Mouse (Mus musculus): ENCODE measurements at regions not wholly inside any gene's neighbourhood (a gene's known extent, or its start where the extent isn't known, plus 50 kb on each side); places are given as distances from the start of the nearest gene placed in this dataset.

GRCm38 (mm10) chr12:110220516-110220915 lies 58.4 kb upstream of the Dio3 start:
- DNase-seq (ENCODE audit: low read depth, low spot score) = no peak

GRCm38 (mm10) chr12:110221184-110221583 lies 57.7 kb upstream of the Dio3 start:
- DNase-seq (ENCODE audit: low read depth, low spot score) = no peak

- DNase-seq (ENCODE audit: low read depth, low spot score) = no peak
Measured at GRCm38 (mm10) chr12:110221679-110222078, 57.2 kb upstream of the Dio3 start.

DNA sequence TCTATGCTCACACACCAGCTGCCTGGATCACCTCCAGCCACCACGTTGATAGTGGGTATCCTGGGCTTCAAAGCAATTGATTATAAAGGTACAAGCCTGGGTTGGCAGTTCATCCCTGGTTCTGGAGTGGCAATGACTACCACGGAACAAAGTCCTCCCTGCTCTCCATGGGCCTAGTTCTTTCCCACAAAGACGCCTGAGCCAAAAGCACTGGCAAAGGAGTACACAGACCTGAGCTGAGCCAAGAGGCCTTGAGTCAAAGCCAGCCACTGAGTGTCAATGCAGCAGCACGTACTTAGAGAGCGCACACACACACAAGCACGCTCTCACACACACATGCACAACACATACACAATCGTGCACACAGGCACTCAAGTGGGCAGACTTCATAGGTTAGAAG lies 54.6 kb upstream of the Dio3 start:
- DNase-seq (ENCODE audit: low read depth, low spot score) = no peak

GRCm38 (mm10) chr12:110228011-110228411 lies 50.9 kb upstream of the Dio3 start:
- DNase-seq (ENCODE audit: low read depth, low spot score) = no peak

Data from retina, adult 2 months (tissue).